Mouse (Mus musculus) 3134 (cell line): ENCODE measurements around the gene Emilin2.

ENCODE experiments used
- DNase-seq: peaks from one replicate; pipeline ENCODE4 v3.0.0-alpha.2; 2011; ENCODE audit warnings: low spot score; ENCODE audit not compliant: insufficient read length; ENCODE audit errors: extremely low read depth

Emilin2 gene

GRCm38 (mm10) chr17:71301413-71301812 is 10.4 kb downstream of the Emilin2 start:
- DNase-seq, result no peak

GRCm38 (mm10) chr17:71300338-71300737 is 11.4 kb downstream of the Emilin2 start:
- peak; percentile 43 for DNase-seq

- DNase-seq, result peak; percentile 63
Measured at GRCm38 (mm10) chr17:71299879-71300278, 11.9 kb downstream of the Emilin2 start.

- no peak for DNase-seq
Measured at GRCm38 (mm10) chr17:71294570-71294969, 17.2 kb downstream of the Emilin2 start.

GRCm38 (mm10) chr17:71292897-71293296 is 18.9 kb downstream of the Emilin2 start:
- peak; percentile 36 for DNase-seq

GRCm38 (mm10) chr17:71291897-71292420 is 19.8 kb downstream of the Emilin2 start:
- no peak for DNase-seq

- no peak for DNase-seq
Measured at GRCm38 (mm10) chr17:71290486-71291410, 21.0 kb downstream of the Emilin2 start.

GRCm38 (mm10) chr17:71289572-71290176 is 22.1 kb downstream of the Emilin2 start:
- no peak for DNase-seq

GRCm38 (mm10) chr17:71288808-71289548 is 22.8 kb downstream of the Emilin2 start:
- no peak for DNase-seq

GRCm38 (mm10) chr17:71288145-71288758 is 23.5 kb downstream of the Emilin2 start:
- no peak for DNase-seq

GRCm38 (mm10) chr17:71287586-71287985 is 24.2 kb downstream of the Emilin2 start:
- peak; percentile 55 for DNase-seq

- DNase-seq, result peak; percentile 81
Measured at GRCm38 (mm10) chr17:71285929-71286328, 25.8 kb downstream of the Emilin2 start.

GRCm38 (mm10) chr17:71284890-71285289 is 26.9 kb downstream of the Emilin2 start:
- peak; percentile 43 for DNase-seq

- no peak for DNase-seq
Measured at GRCm38 (mm10) chr17:71283237-71283636, 28.5 kb downstream of the Emilin2 start.

GRCm38 (mm10) chr17:71282716-71283115 is 29.1 kb downstream of the Emilin2 start:
- no peak for DNase-seq

GRCm38 (mm10) chr17:71277701-71278491 is 33.9 kb downstream of the Emilin2 start:
- DNase-seq, result no peak

- DNase-seq, result peak; percentile 49
Measured at GRCm38 (mm10) chr17:71276771-71277170, 35.0 kb downstream of the Emilin2 start.

- no peak for DNase-seq
Measured at GRCm38 (mm10) chr17:71273901-71274300, 37.9 kb downstream of the Emilin2 start.

GRCm38 (mm10) chr17:71268599-71268998 is 43.2 kb downstream of the Emilin2 start:
- DNase-seq, result no peak

GRCm38 (mm10) chr17:71268152-71268551 is 43.6 kb downstream of the Emilin2 start:
- no peak for DNase-seq
